Mouse (Mus musculus) mouse trophoblast stem cell (cell line): ENCODE data around the gene Tomm7.
"Not testable (repeated sequence)": the region's sequence is repeated elsewhere in the genome, so short reads cannot be mapped to it uniquely, and the experiment has no call there.

Source experiments
- in situ Hi-C, 2 experiments: fragments of 300-500 bp; cut with MseI, MboI; formaldehyde crosslinking; loops; 2 replicates in 1 of 2; 3 replicates in 1 of 2; pipeline ENCODE4 v1.15.1; 2025

The Tomm7 gene

GRCm38 (mm10) chr5:23843674-23844530 is at the start of gene Tomm7:
TSS of gene Tomm7 (minus strand) at chr5:23844161.
- in situ Hi-C loops = no loop called here

GRCm38 (mm10) chr5:23893156-23893863 is 49.3 kb upstream of the Tomm7 start:
- in situ Hi-C loops = no loop called here

GRCm38 (mm10) chr5:23890734-23891133 is 46.8 kb upstream of the Tomm7 start:
- in situ Hi-C loops = no loop called here

GRCm38 (mm10) chr5:23889461-23889860 is 45.5 kb upstream of the Tomm7 start:
- in situ Hi-C loops = no loop called here

- in situ Hi-C loops = no loop called here
These were observed 43.1 kb upstream of the Tomm7 start for GRCm38 (mm10) chr5:23887111-23887510.

GRCm38 (mm10) chr5:23874457-23874856 is 30.5 kb upstream of the Tomm7 start:
- in situ Hi-C loops = no loop called here

GRCm38 (mm10) chr5:23872586-23872985 is 28.6 kb upstream of the Tomm7 start:
- in situ Hi-C loops = no loop called here

- in situ Hi-C loops = not testable (repeated sequence)
These were observed 27.4 kb upstream of the Tomm7 start for GRCm38 (mm10) chr5:23871323-23871722.

- in situ Hi-C loops = no loop called here
These were observed 22.0 kb upstream of the Tomm7 start for GRCm38 (mm10) chr5:23865941-23866340.

- in situ Hi-C loops = no loop called here
These were observed 20.3 kb upstream of the Tomm7 start for GRCm38 (mm10) chr5:23864054-23864965.

GRCm38 (mm10) chr5:23863166-23864053 is 19.4 kb upstream of the Tomm7 start:
- in situ Hi-C loops = no loop called here

- in situ Hi-C loops = no loop called here
These were observed 18.3 kb upstream of the Tomm7 start for GRCm38 (mm10) chr5:23862291-23862690.

GRCm38 (mm10) chr5:23861721-23862120 is 17.8 kb upstream of the Tomm7 start:
- in situ Hi-C loops = no loop called here

- in situ Hi-C loops = no loop called here
These were observed 15.9 kb upstream of the Tomm7 start for GRCm38 (mm10) chr5:23859896-23860295.

GRCm38 (mm10) chr5:23859087-23859718 is 15.2 kb upstream of the Tomm7 start:
- in situ Hi-C loops = no loop called here

- in situ Hi-C loops = no loop called here
These were observed 14.7 kb upstream of the Tomm7 start for GRCm38 (mm10) chr5:23858643-23859042.

GRCm38 (mm10) chr5:23858001-23858400 is 14.0 kb upstream of the Tomm7 start:
- in situ Hi-C loops = no loop called here

- in situ Hi-C loops = no loop called here
These were observed 13.2 kb upstream of the Tomm7 start for GRCm38 (mm10) chr5:23857189-23857588.

- in situ Hi-C loops = no loop called here
These were observed 12.2 kb upstream of the Tomm7 start for GRCm38 (mm10) chr5:23856164-23856563.

GRCm38 (mm10) chr5:23855484-23855883 is 11.5 kb upstream of the Tomm7 start:
- in situ Hi-C loops = no loop called here
